ENCODE assay signal across 12 mouse cellular contexts in genomic region chr2:118775846-118776245, GRCm38 (mm10). TPM values are rescaled to one million over a fixed set of nuclear protein-coding genes. Genes with fewer than 3 reads are reported as not detected.
DNase-seq lines count a peak whose midpoint lies in the region; ATAC-seq lines count a peak whose summit lies in the region.
"Had no signal": no experiment of that assay in that cellular context is flagged by ENCODE, and none has a peak within 500 bp of the region (broad histone marks: within the 10 kb centered on the region; RNA-seq: fewer than 3 reads in every experiment).

No protein-coding gene starts in this region.

- DNase-seq in heart, postnatal 36 days: no peak
- DNase-seq in right cerebral cortex, adult 18-20 months: peak; percentile 89
- no peak for DNase-seq in right cerebral cortex, postnatal 4 days
- DNase-seq in layer of hippocampus, adult 8-10 months (ENCODE audit: low spot score in 2 of 2): peak; percentile 72 to 76
- no peak for DNase-seq in thymus, postnatal 4 days
- DNase-seq in thymus, postnatal 25 days: no peak
- DNase-seq: adrenal gland, postnatal 14 days; kidney, adult 9 months; lung, adult 18-20 months had no signal

- intact Hi-C loops in heart, postnatal 36 days (cut with DNase I): no loop called here

- H3K4me3 ChIP-seq in heart, embryonic 15.5 days: no peak overlapping the region
- H3K4me3 ChIP-seq in kidney, embryonic 16.5 days (ENCODE audit: low read length): no peak overlapping the region
- H3K4me3 ChIP-seq: embryonic facial prominence, embryonic 15.5 days had no signal

- ATAC-seq in heart, embryonic 15.5 days (replicated peaks; ENCODE audit: insufficient number of reproducible peaks, insufficient read depth, low FRiP score, low read depth): 0 out of 2 replicates have a peak, but pooled peaks have one; percentile 30
- no peak for ATAC-seq in kidney, embryonic 16.5 days (ENCODE audit: low FRiP score, low TSS enrichment)

- peaks cover 9% of the 10 kb centered on the region for H3K27me3 ChIP-seq in heart, embryonic 15.5 days
- 0 out of 2 replicates have a peak, but pooled peaks cover 5% of the 10 kb centered on the region for H3K27me3 ChIP-seq in kidney, embryonic 16.5 days (ENCODE audit: insufficient read depth, low read length)

- WGBS in heart, embryonic 15.5 days: 57% methylated on average over 4 of the region's 4 CpGs
- 85% methylated on average over 3 of the region's 4 CpGs for WGBS in kidney, embryonic 16.5 days

- H3K9me3 ChIP-seq in heart, embryonic 15.5 days (replicated peaks): no peaks in the 10 kb centered on the region
- H3K9me3 ChIP-seq in kidney, embryonic 16.5 days (ENCODE audit: low read length): no peaks in the 10 kb centered on the region
- H3K9me3 ChIP-seq: embryonic facial prominence, embryonic 15.5 days had no signal

- H3K4me1 ChIP-seq in heart, embryonic 15.5 days (replicated peaks): peaks cover 18% of the 10 kb centered on the region
- H3K4me1 ChIP-seq in kidney, embryonic 16.5 days (ENCODE audit: insufficient read depth, low read length): peaks cover 4% of the 10 kb centered on the region

- peak overlapping the region; percentile 29 for H3K27ac ChIP-seq in heart, embryonic 15.5 days
- no peak overlapping the region for H3K27ac ChIP-seq in kidney, embryonic 16.5 days (ENCODE audit: low read length)
- H3K27ac ChIP-seq: embryonic facial prominence, embryonic 15.5 days had no signal

- H3K4me2 ChIP-seq in heart, embryonic 15.5 days: no peak overlapping the region
- no peak overlapping the region for H3K4me2 ChIP-seq in kidney, embryonic 16.5 days (replicated peaks; ENCODE audit: low read depth, low read length)
- H3K4me2 ChIP-seq: embryonic facial prominence, embryonic 15.5 days had no signal

- no peaks in the 10 kb centered on the region for H3K36me3 ChIP-seq in heart, embryonic 15.5 days
- H3K36me3 ChIP-seq in kidney, embryonic 16.5 days (ENCODE audit: insufficient read depth, low read length): no peaks in the 10 kb centered on the region
- H3K36me3 ChIP-seq: embryonic facial prominence, embryonic 15.5 days had no signal

- H3K9ac ChIP-seq in heart, embryonic 15.5 days: no peak overlapping the region
- no peak overlapping the region for H3K9ac ChIP-seq in kidney, embryonic 16.5 days (replicated peaks; ENCODE audit: low read length)
- H3K9ac ChIP-seq: embryonic facial prominence, embryonic 15.5 days had no signal

RNA-seq across cellular contexts. Expression of gene Phgr1, which starts 3.3 kb away (rescaled TPM):
- polyA plus RNA-seq in heart, embryonic 15.5 days (2015; fragmentation: Nextera tagmentation; extraction: Ambion mirVana): not detected in 2 replicates
- not detected for total RNA-seq in heart, postnatal 36 days (2021)
- not detected for total RNA-seq in layer of hippocampus, adult 8-10 months (2022)
- not detected in 2 replicates for polyA plus RNA-seq in kidney, embryonic 16.5 days (2015; fragmentation: Nextera tagmentation; extraction: Ambion mirVana)
- total RNA-seq: adrenal gland, postnatal 14 days had no signal

RNA-seq across cellular contexts. Expression of gene Disp2, which starts 3.7 kb away (rescaled TPM):
- polyA plus RNA-seq in heart, embryonic 15.5 days (2015; fragmentation: Nextera tagmentation; extraction: Ambion mirVana): 0.20 and 0.96 TPM in 2 replicates
- under 1 TPM; 0.03 to 0.06 TPM for total RNA-seq in heart, postnatal 36 days (2021)
- 100 to 1,000 TPM; 231 to 282 (median 253) TPM for total RNA-seq in layer of hippocampus, adult 8-10 months (2022)
- polyA plus RNA-seq in kidney, embryonic 16.5 days (2015; fragmentation: Nextera tagmentation; extraction: Ambion mirVana): 0.46 and 0.81 TPM in 2 replicates

RNA-seq across cellular contexts. Expression of gene Ccdc9b, which starts 13.4 kb away (rescaled TPM):
- 2.4 and 3.0 TPM in 2 replicates for polyA plus RNA-seq in heart, embryonic 15.5 days (2015; fragmentation: Nextera tagmentation; extraction: Ambion mirVana)
- total RNA-seq in heart, postnatal 36 days (2021): 10 to 100 TPM; 24.1 to 28.3 TPM
- total RNA-seq in layer of hippocampus, adult 8-10 months (2022): 1 to 10 TPM; 6.2 to 8.4 (median 6.6) TPM
- polyA plus RNA-seq in kidney, embryonic 16.5 days (2015; fragmentation: Nextera tagmentation; extraction: Ambion mirVana): 1.3 and 1.4 TPM in 2 replicates

RNA-seq across cellular contexts. Expression of gene Inafm2, which starts 30.3 kb away (rescaled TPM):
- polyA plus RNA-seq in heart, embryonic 15.5 days (2015; fragmentation: Nextera tagmentation; extraction: Ambion mirVana): 42.1 and 44.7 TPM in 2 replicates
- total RNA-seq in heart, postnatal 36 days (2021): 10 to 100 TPM; 27.2 to 29.6 TPM
- total RNA-seq in layer of hippocampus, adult 8-10 months (2022): 10 to 100 TPM; 58.4 to 69.8 (median 63.7) TPM
- 15.2 and 16.3 TPM in 2 replicates for polyA plus RNA-seq in kidney, embryonic 16.5 days (2015; fragmentation: Nextera tagmentation; extraction: Ambion mirVana)

RNA-seq across cellular contexts. Expression of gene Knstrn, which starts 38.0 kb away (rescaled TPM):
- 89.0 and 92.2 TPM in 2 replicates for polyA plus RNA-seq in heart, embryonic 15.5 days (2015; fragmentation: Nextera tagmentation; extraction: Ambion mirVana)
- 1 to 10 TPM; 1.5 to 2.3 TPM for total RNA-seq in heart, postnatal 36 days (2021)
- 1 to 10 TPM; 1.1 to 2.0 (median 1.5) TPM for total RNA-seq in layer of hippocampus, adult 8-10 months (2022)
- polyA plus RNA-seq in kidney, embryonic 16.5 days (2015; fragmentation: Nextera tagmentation; extraction: Ambion mirVana): 113 and 119 TPM in 2 replicates

Comparison
In these comparisons a context has a peak if more than half of its experiments do, and no peak if none do; other contexts are left out.
1. DNase-seq: peak in right cerebral cortex, adult 18-20 months (single experiment) and layer of hippocampus, adult 8-10 months (2 of 2); none in heart, postnatal 36 days (0 of 2), right cerebral cortex, postnatal 4 days (single experiment), thymus, postnatal 4 days (single experiment) and thymus, postnatal 25 days (single experiment).
2. RNA of gene Disp2, which starts 3.7 kb away (total RNA-seq): 231 to 282 TPM in layer of hippocampus, adult 8-10 months; 0.03 to 0.06 TPM in heart, postnatal 36 days; every median in the first group is over 100 times any median in the second.